Mouse (Mus musculus) ES-Bruce4 (cell line): ENCODE measurements at regions not wholly inside any gene's neighbourhood (a gene's known extent, or its start where the extent isn't known, plus 50 kb on each side); places are given as distances from the start of the nearest gene placed in this dataset.

ENCODE experiments used
- CTCF ChIP-seq: IDR thresholded peaks from one replicate; pipeline ENCODE4 v1.8.1; 2011; ENCODE audit warnings: low read depth, low read length
- EP300 ChIP-seq: IDR thresholded peaks from 2 replicates; pipeline ENCODE4 v1.6.1; 2011; ENCODE audit warnings: low read depth, low read length; ENCODE audit not compliant: insufficient read depth
- POLR2A ChIP-seq: IDR thresholded peaks from one replicate; pipeline ENCODE4 v1.8.1; 2011; ENCODE audit warnings: low read length; ENCODE audit not compliant: insufficient read depth

GRCm38 (mm10) chr13:107907966-107908365 is 136.3 kb upstream of the Smim15 start:
- TF ChIP-seq CTCF: no peak
- no peak for TF ChIP-seq POLR2A
- TF ChIP-seq EP300: no peak
